Mouse (Mus musculus) embryonic facial prominence, embryonic 15.5 days (tissue): ENCODE measurements at regions not wholly inside any gene's neighbourhood (a gene's known extent, or its start where the extent isn't known, plus 50 kb on each side); places are given as distances from the start of the nearest gene placed in this dataset.

Experiments used
- ATAC-seq: fragments of 200-750 bp; cut with Nextera tagmentation; 2 replicates; pipeline ENCODE4 v1.8.0; 2017; ENCODE audit warnings: low read depth, moderate TSS enrichment; ENCODE audit not compliant: insufficient number of reproducible peaks, low FRiP score, low TSS enrichment
- H3K27ac ChIP-seq: fragments of 300-500 bp; sonication (generic); replicated peaks from 2 replicates; pipeline ENCODE4 v1.5.1; 2015; ENCODE audit warnings: mild to moderate bottlenecking, inconsistent platforms
- H3K27me3 ChIP-seq: fragments of 300-500 bp; sonication (generic); 2 replicates; pipeline ENCODE4 v1.6.1; 2015; ENCODE audit warnings: inconsistent platforms
- H3K36me3 ChIP-seq: fragments of 300-500 bp; sonication (generic); 2 replicates; pipeline ENCODE4 v1.6.1; 2015; ENCODE audit warnings: mild to moderate bottlenecking, inconsistent platforms
- H3K4me1 ChIP-seq: fragments of 300-500 bp; sonication (generic); 2 replicates; pipeline ENCODE4 v1.6.1; 2015; ENCODE audit warnings: inconsistent platforms
- H3K4me2 ChIP-seq: fragments of 300-500 bp; sonication (generic); replicated peaks from 2 replicates; pipeline ENCODE4 v1.6.1; 2015; ENCODE audit warnings: mild to moderate bottlenecking, inconsistent platforms
- H3K4me3 ChIP-seq: fragments of 300-500 bp; sonication (generic); replicated peaks from 2 replicates; pipeline ENCODE4 v1.5.1; 2015; ENCODE audit warnings: mild to moderate bottlenecking, inconsistent platforms
- H3K9ac ChIP-seq: fragments of 300-500 bp; sonication (generic); 2 replicates; pipeline ENCODE4 v1.6.1; 2015; ENCODE audit warnings: inconsistent platforms
- H3K9me3 ChIP-seq: fragments of 300-500 bp; sonication (generic); replicated peaks from 2 replicates; pipeline ENCODE4 v1.6.1; 2016; ENCODE audit warnings: inconsistent platforms
- WGBS: fragments of 180-500 bp; shearing (Covaris S2); methylation state at CpG from one replicate; pipeline ENCODE4 v1.1.7; 2015; 5-methylcytosine and 5-hydroxymethylcytosine counted together

GRCm38 (mm10) chr16:71780945-71781344, 527.2 kb upstream of the Robo1 start:
- Histone ChIP-seq H3K27ac (no peak overlapping the region), H3K27me3 (no peaks in the 10 kb centered on the region), H3K4me2 (no peak overlapping the region), H3K4me1 (no peaks in the 10 kb centered on the region), H3K9ac (no peak overlapping the region), H3K9me3 (no peaks in the 10 kb centered on the region), H3K36me3 (no peaks in the 10 kb centered on the region), H3K4me3 (no peak overlapping the region)
- no peak for ATAC-seq

- no peak overlapping the region for H3K4me2 ChIP-seq
- no peaks in the 10 kb centered on the region for H3K4me1 ChIP-seq
- H3K9ac ChIP-seq, result no peak overlapping the region
- 85% methylated on average over 5 of the region's 5 CpGs for WGBS
- no peaks in the 10 kb centered on the region for H3K27me3 ChIP-seq
- H3K36me3 ChIP-seq, result no peaks in the 10 kb centered on the region
- H3K9me3 ChIP-seq, result no peaks in the 10 kb centered on the region
- ATAC-seq, result no peak
- H3K27ac ChIP-seq, result no peak overlapping the region
- no peak overlapping the region for H3K4me3 ChIP-seq
Measured at GRCm38 (mm10) chr16:71812840-71813239, 495.3 kb upstream of the Robo1 start.

GRCm38 (mm10) chr16:71835325-71835724, 472.8 kb upstream of the Robo1 start:
- H3K4me3 ChIP-seq, result no peak overlapping the region
- H3K27me3 ChIP-seq, result no peaks in the 10 kb centered on the region
- no peak for ATAC-seq
- no peak overlapping the region for H3K9ac ChIP-seq
- no peaks in the 10 kb centered on the region for H3K4me1 ChIP-seq
- WGBS, result 77% methylated on average over 2 of the region's 2 CpGs
- H3K27ac ChIP-seq, result no peak overlapping the region
- no peaks in the 10 kb centered on the region for H3K9me3 ChIP-seq
- no peak overlapping the region for H3K4me2 ChIP-seq
- no peaks in the 10 kb centered on the region for H3K36me3 ChIP-seq

GRCm38 (mm10) chr16:71850097-71850496, 458.0 kb upstream of the Robo1 start:
- Histone ChIP-seq H3K27ac (no peak overlapping the region), H3K4me2 (no peak overlapping the region), H3K4me3 (no peak overlapping the region), H3K9me3 (no peaks in the 10 kb centered on the region), H3K27me3 (no peaks in the 10 kb centered on the region), H3K4me1 (no peaks in the 10 kb centered on the region), H3K9ac (no peak overlapping the region), H3K36me3 (no peaks in the 10 kb centered on the region)
- 88% methylated on average over 3 of the region's 3 CpGs for WGBS
- ATAC-seq, result no peak

GRCm38 (mm10) chr16:71851590-71852190, 456.4 kb upstream of the Robo1 start:
- Histone ChIP-seq H3K9me3 (no peaks in the 10 kb centered on the region), H3K4me1 (no peaks in the 10 kb centered on the region), H3K4me2 (no peak overlapping the region), H3K36me3 (no peaks in the 10 kb centered on the region), H3K27ac (no peak overlapping the region), H3K9ac (no peak overlapping the region), H3K27me3 (no peaks in the 10 kb centered on the region), H3K4me3 (no peak overlapping the region)
- no peak for ATAC-seq
- 41% methylated on average over 3 of the region's 3 CpGs for WGBS

- ATAC-seq, result no peak
- no peak overlapping the region for H3K27ac ChIP-seq
- no peaks in the 10 kb centered on the region for H3K27me3 ChIP-seq
- no peaks in the 10 kb centered on the region for H3K4me1 ChIP-seq
- H3K4me2 ChIP-seq, result no peak overlapping the region
- H3K36me3 ChIP-seq, result no peaks in the 10 kb centered on the region
- no peak overlapping the region for H3K9ac ChIP-seq
- H3K4me3 ChIP-seq, result no peak overlapping the region
- H3K9me3 ChIP-seq, result no peaks in the 10 kb centered on the region
Measured at GRCm38 (mm10) chr16:71857877-71858276, 450.2 kb upstream of the Robo1 start.

GRCm38 (mm10) chr16:71860205-71860604, 447.9 kb upstream of the Robo1 start:
- Histone ChIP-seq H3K4me2 (no peak overlapping the region), H3K4me3 (no peak overlapping the region), H3K36me3 (no peaks in the 10 kb centered on the region), H3K9ac (no peak overlapping the region), H3K27me3 (no peaks in the 10 kb centered on the region), H3K27ac (no peak overlapping the region), H3K9me3 (no peaks in the 10 kb centered on the region), H3K4me1 (no peaks in the 10 kb centered on the region)
- no peak for ATAC-seq
- WGBS, result 88% methylated on average over 2 of the region's 2 CpGs

- Histone ChIP-seq H3K9me3 (no peaks in the 10 kb centered on the region), H3K4me1 (no peaks in the 10 kb centered on the region), H3K4me2 (no peak overlapping the region), H3K36me3 (no peaks in the 10 kb centered on the region), H3K4me3 (no peak overlapping the region), H3K9ac (no peak overlapping the region), H3K27me3 (no peaks in the 10 kb centered on the region), H3K27ac (no peak overlapping the region)
- WGBS, result 52% methylated on average over 4 of the region's 4 CpGs
- no peak for ATAC-seq
Measured at GRCm38 (mm10) chr16:71885701-71886100, 422.4 kb upstream of the Robo1 start.

GRCm38 (mm10) chr16:71889679-71890078, 418.4 kb upstream of the Robo1 start:
- Histone ChIP-seq H3K36me3 (no peaks in the 10 kb centered on the region), H3K9me3 (no peaks in the 10 kb centered on the region), H3K27ac (no peak overlapping the region), H3K27me3 (no peaks in the 10 kb centered on the region), H3K9ac (no peak overlapping the region), H3K4me1 (no peaks in the 10 kb centered on the region), H3K4me2 (no peak overlapping the region), H3K4me3 (no peak overlapping the region)
- no peak for ATAC-seq
- 82% methylated on average over 2 of the region's 2 CpGs for WGBS

- 90% methylated on average over 13 of the region's 13 CpGs for WGBS
- Histone ChIP-seq H3K9ac (no peak overlapping the region), H3K4me3 (no peak overlapping the region), H3K27me3 (no peaks in the 10 kb centered on the region), H3K36me3 (no peaks in the 10 kb centered on the region), H3K4me1 (no peaks in the 10 kb centered on the region), H3K9me3 (no peaks in the 10 kb centered on the region), H3K4me2 (no peak overlapping the region), H3K27ac (no peak overlapping the region)
- no peak for ATAC-seq
Measured at GRCm38 (mm10) chr16:71923111-71923510, 385.0 kb upstream of the Robo1 start.

- H3K4me2 ChIP-seq, result no peak overlapping the region
- no peaks in the 10 kb centered on the region for H3K4me1 ChIP-seq
- no peaks in the 10 kb centered on the region for H3K9me3 ChIP-seq
- H3K4me3 ChIP-seq, result no peak overlapping the region
- no peak overlapping the region for H3K27ac ChIP-seq
- no peak overlapping the region for H3K9ac ChIP-seq
- no peak for ATAC-seq
- H3K36me3 ChIP-seq, result no peaks in the 10 kb centered on the region
- H3K27me3 ChIP-seq, result no peaks in the 10 kb centered on the region
- WGBS, result 51% methylated on average over 2 of the region's 2 CpGs
Measured at GRCm38 (mm10) chr16:71944165-71944564, 363.9 kb upstream of the Robo1 start.

- Histone ChIP-seq H3K4me2 (no peak overlapping the region), H3K4me1 (no peaks in the 10 kb centered on the region), H3K4me3 (no peak overlapping the region), H3K9ac (no peak overlapping the region), H3K27me3 (no peaks in the 10 kb centered on the region), H3K27ac (no peak overlapping the region), H3K36me3 (no peaks in the 10 kb centered on the region), H3K9me3 (no peaks in the 10 kb centered on the region)
- no peak for ATAC-seq
- 28% methylated on average over 2 of the region's 2 CpGs for WGBS
Measured at GRCm38 (mm10) chr16:71944846-71945245, 363.3 kb upstream of the Robo1 start.
